Mouse (Mus musculus) liver, adult 2 months (tissue): ENCODE data around the gene Ube2b.

Experiments
- CTCF ChIP-seq: fragments of 200-500 bp; IDR thresholded peaks from 2 replicates; pipeline ENCODE4 v1.5.1; 2011; ENCODE audit warnings: low read depth, low read length, control low read depth
- POLR2A ChIP-seq: fragments of 200-500 bp; IDR thresholded peaks from 2 replicates; pipeline ENCODE4 v1.6.1; 2011; ENCODE audit warnings: low read length, control low read depth; ENCODE audit not compliant: insufficient read depth; ENCODE audit errors: extremely low read depth

GRCm38 (mm10) chr11:52046446-52047165 is 46.0 kb upstream of the Ube2b start:
- TF ChIP-seq CTCF (no peak), POLR2A (no peak)
